Mouse (Mus musculus): ENCODE results near the gene Ttc26. TPM values are rescaled to one million over a fixed set of nuclear protein-coding genes. Genes with fewer than 3 reads are reported as not detected.
"Not testable (repeated sequence)": the region's sequence is repeated elsewhere in the genome, so short reads cannot be mapped to it uniquely, and the experiment has no call there.

Gene Ttc26
- total and polyA plus RNA-seq, 2 experiments from 2014 or later: 1.00 to 2.3 TPM

- peaks cover 6% of the 10 kb centered on the region for H3K4me1 ChIP-seq (ENCODE audit: control insufficient read depth, insufficient read depth)
- peaks cover 7% of the 10 kb centered on the region; the same call in 1 of the 2 replicates for H3K27me3 ChIP-seq (ENCODE audit: control insufficient read depth, insufficient read depth, low read length)
- ATAC-seq (ENCODE audit: insufficient read depth, low read depth) (no peak), DNase-seq (ENCODE audit: low spot score) (no peak)
- H3K27ac ChIP-seq (ENCODE audit: low read depth): no peak overlapping the region
- no peak overlapping the region for H3K4me3 ChIP-seq (ENCODE audit: low read depth, low read length)
- H3K9ac ChIP-seq (replicated peaks; ENCODE audit: low read depth, low read length): no peak overlapping the region
- TF ChIP-seq CTCF (IDR thresholded peaks at IDR 0.05; ENCODE audit: low read depth) (no peak), EP300 (IDR thresholded peaks at IDR 0.05; ENCODE audit: low read depth) (no peak)
- no peaks in the 10 kb centered on the region for H3K36me3 ChIP-seq (replicated peaks; ENCODE audit: control insufficient read depth, insufficient read depth, low read length)
- 67% methylated on average over 5 of the region's 5 CpGs for WGBS
- no peak overlapping the region for H3K4me2 ChIP-seq (ENCODE audit: low read depth, low read length)
- no peaks in the 10 kb centered on the region for H3K9me3 ChIP-seq (replicated peaks; ENCODE audit: control insufficient read depth, low read length)
These were observed 23.5 kb upstream of the Ttc26 start for GRCm38 (mm10) chr6:38357603-38358252.

GRCm38 (mm10) chr6:38358253-38359027, 22.8 kb upstream of the Ttc26 start:
- DNase-seq (ENCODE audit: low spot score): no peak
- Histone ChIP-seq H3K27me3 (ENCODE audit: control insufficient read depth, insufficient read depth, low read length) (peaks cover 7% of the 10 kb centered on the region; the same call in 1 of the 2 replicates), H3K36me3 (replicated peaks; ENCODE audit: control insufficient read depth, insufficient read depth, low read length) (no peaks in the 10 kb centered on the region), H3K4me3 (ENCODE audit: low read depth, low read length) (no peak overlapping the region), H3K9ac (replicated peaks; ENCODE audit: low read depth, low read length) (no peak overlapping the region), H3K4me2 (ENCODE audit: low read depth, low read length) (no peak overlapping the region), H3K9me3 (replicated peaks; ENCODE audit: control insufficient read depth, low read length) (no peaks in the 10 kb centered on the region), H3K4me1 (ENCODE audit: control insufficient read depth, insufficient read depth) (0 out of 2 replicates have a peak, but pooled peaks cover under 1% of the 10 kb centered on the region), H3K27ac (ENCODE audit: low read depth) (no peak overlapping the region)
- WGBS: 58% methylated on average over 8 of the region's 8 CpGs
- ATAC-seq (ENCODE audit: insufficient read depth, low read depth): no peak
- TF ChIP-seq CTCF (IDR thresholded peaks at IDR 0.05; ENCODE audit: low read depth) (no peak), EP300 (IDR thresholded peaks at IDR 0.05; ENCODE audit: low read depth) (no peak)

- H3K4me2 ChIP-seq (ENCODE audit: low read depth, low read length); H3K9ac ChIP-seq (replicated peaks; ENCODE audit: low read depth, low read length); DNase-seq (ENCODE audit: low spot score); H3K27me3 ChIP-seq (ENCODE audit: control insufficient read depth, insufficient read depth, low read length); H3K4me3 ChIP-seq (ENCODE audit: low read depth, low read length); H3K36me3 ChIP-seq (replicated peaks; ENCODE audit: control insufficient read depth, insufficient read depth, low read length); H3K27ac ChIP-seq (ENCODE audit: low read depth); H3K4me1 ChIP-seq (ENCODE audit: control insufficient read depth, insufficient read depth); H3K9me3 ChIP-seq (replicated peaks; ENCODE audit: control insufficient read depth, low read length); ATAC-seq (ENCODE audit: insufficient read depth, low read depth): not testable (repeated sequence)
- WGBS: 84% methylated on average over 10 of the region's 11 CpGs
These were observed 22.1 kb upstream of the Ttc26 start for GRCm38 (mm10) chr6:38359044-38359735.

- no peak for DNase-seq (ENCODE audit: low spot score)
- 73% methylated on average over 12 of the region's 12 CpGs for WGBS
- H3K27me3 ChIP-seq (ENCODE audit: control insufficient read depth, insufficient read depth, low read length): peaks cover 7% of the 10 kb centered on the region; the same call in 1 of the 2 replicates
- H3K9ac ChIP-seq (replicated peaks; ENCODE audit: low read depth, low read length): no peak overlapping the region
- H3K36me3 ChIP-seq (replicated peaks; ENCODE audit: control insufficient read depth, insufficient read depth, low read length): no peaks in the 10 kb centered on the region
- no peaks in the 10 kb centered on the region for H3K9me3 ChIP-seq (replicated peaks; ENCODE audit: control insufficient read depth, low read length)
- no peak for ATAC-seq (ENCODE audit: insufficient read depth, low read depth)
- H3K27ac ChIP-seq (ENCODE audit: low read depth): no peak overlapping the region
- TF ChIP-seq EP300 (IDR thresholded peaks at IDR 0.05; ENCODE audit: low read depth) (no peak), CTCF (IDR thresholded peaks at IDR 0.05; ENCODE audit: low read depth) (no peak)
- no peaks in the 10 kb centered on the region for H3K4me1 ChIP-seq (ENCODE audit: control insufficient read depth, insufficient read depth)
- H3K4me2 ChIP-seq (ENCODE audit: low read depth, low read length): no peak overlapping the region
- H3K4me3 ChIP-seq (ENCODE audit: low read depth, low read length): no peak overlapping the region
These were observed 21.4 kb upstream of the Ttc26 start for GRCm38 (mm10) chr6:38359736-38360499.

GRCm38 (mm10) chr6:38361065-38361464, 20.2 kb upstream of the Ttc26 start:
- Histone ChIP-seq H3K36me3 (replicated peaks; ENCODE audit: control insufficient read depth, insufficient read depth, low read length) (no peaks in the 10 kb centered on the region), H3K27ac (ENCODE audit: low read depth) (no peak overlapping the region), H3K4me1 (ENCODE audit: control insufficient read depth, insufficient read depth) (no peaks in the 10 kb centered on the region), H3K4me3 (ENCODE audit: low read depth, low read length) (no peak overlapping the region), H3K4me2 (ENCODE audit: low read depth, low read length) (no peak overlapping the region), H3K9me3 (replicated peaks; ENCODE audit: control insufficient read depth, low read length) (no peaks in the 10 kb centered on the region), H3K27me3 (ENCODE audit: control insufficient read depth, insufficient read depth, low read length) (peaks cover 5% of the 10 kb centered on the region; the same call in 1 of the 2 replicates), H3K9ac (replicated peaks; ENCODE audit: low read depth, low read length) (no peak overlapping the region)
- TF ChIP-seq CTCF (IDR thresholded peaks at IDR 0.05; ENCODE audit: low read depth) (no peak), EP300 (IDR thresholded peaks at IDR 0.05; ENCODE audit: low read depth) (no peak)
- 65% methylated on average over 4 of the region's 4 CpGs for WGBS
- no peak for ATAC-seq (ENCODE audit: insufficient read depth, low read depth)
- no peak for DNase-seq (ENCODE audit: low spot score)

Measured in heart, postnatal 0 days (tissue).